Mouse (Mus musculus) ZHBTc4 (cell line): Measurements from ENCODE around the gene Sema3b.
A peak's percentile ranks its signal among the peaks of the same experiment; 100 is the strongest.

Experiments
- DNase-seq: peaks from one replicate; pipeline ENCODE4 v3.0.0-alpha.2; 2011; ENCODE audit warnings: low read depth, low spot score

Gene Sema3b

GRCm38 (mm10) chr9:107590058-107590772, 18.8 kb downstream of the Sema3b start:
- DNase-seq = peak; percentile 71

GRCm38 (mm10) chr9:107587833-107588639, 21.0 kb downstream of the Sema3b start:
- DNase-seq = no peak

- peak; percentile 99 for DNase-seq
These were observed 21.8 kb downstream of the Sema3b start, which contains the start of gene Ifrd2 for GRCm38 (mm10) chr9:107586974-107587832. Gene Ifrd2 (plus strand): TSS chr9:107587642.

GRCm38 (mm10) chr9:107586504-107586903, 22.5 kb downstream of the Sema3b start:
- peak; percentile 48 for DNase-seq

GRCm38 (mm10) chr9:107583174-107583573, 25.9 kb downstream of the Sema3b start:
- DNase-seq = no peak

- DNase-seq = no peak
These were observed 26.4 kb downstream of the Sema3b start for GRCm38 (mm10) chr9:107582509-107583062.

- no peak for DNase-seq
These were observed 27.4 kb downstream of the Sema3b start for GRCm38 (mm10) chr9:107581584-107581983.

- peak; percentile 93 for DNase-seq
These were observed 28.3 kb downstream of the Sema3b start, which contains the start of gene Hyal3 for GRCm38 (mm10) chr9:107580501-107581317. Gene Hyal3 (plus strand): TSS chr9:107580818.

GRCm38 (mm10) chr9:107579023-107579900, 29.8 kb downstream of the Sema3b start:
- no peak for DNase-seq

- DNase-seq = no peak
These were observed 30.4 kb downstream of the Sema3b start, which contains the start of gene Naa80 for GRCm38 (mm10) chr9:107578587-107578986. Gene Naa80 (plus strand): TSS chr9:107578887.

GRCm38 (mm10) chr9:107577871-107578270, 31.2 kb downstream of the Sema3b start:
- DNase-seq = no peak

- DNase-seq = peak; percentile 96
These were observed 32.5 kb downstream of the Sema3b start, which contains the start of gene Hyal1 for GRCm38 (mm10) chr9:107576357-107577107. Gene Hyal1 (plus strand): TSS chr9:107576927.

GRCm38 (mm10) chr9:107575579-107576356, 33.3 kb downstream of the Sema3b start:
- peak; percentile 96 for DNase-seq

- DNase-seq = peak; percentile 77
These were observed 35.3 kb downstream of the Sema3b start for GRCm38 (mm10) chr9:107573774-107574173.

- DNase-seq = no peak
These were observed 36.7 kb downstream of the Sema3b start for GRCm38 (mm10) chr9:107572327-107572662.

- no peak for DNase-seq
These were observed 37.3 kb downstream of the Sema3b start for GRCm38 (mm10) chr9:107571534-107572326.

GRCm38 (mm10) chr9:107570845-107571244, 38.2 kb downstream of the Sema3b start:
- DNase-seq = no peak
